Mouse (Mus musculus) liver, embryonic 14.5 days (tissue): ENCODE measurements at regions not wholly inside any gene's neighbourhood (a gene's known extent, or its start where the extent isn't known, plus 50 kb on each side); places are given as distances from the start of the nearest gene placed in this dataset.

Source experiments
- CTCF ChIP-seq: IDR thresholded peaks from 2 replicates; pipeline ENCODE4 v1.5.1; 2016; ENCODE audit warnings: antibody characterized with exemption, low read depth, control low read depth
- EP300 ChIP-seq: IDR thresholded peaks from 2 replicates; pipeline ENCODE4 v1.6.1; 2016; ENCODE audit warnings: antibody characterized with exemption, low read depth

- no peak for TF ChIP-seq CTCF
- no peak for TF ChIP-seq EP300
Measured at GRCm38 (mm10) chr17:82946083-82946482, 269.0 kb upstream of the Pkdcc start.
